Mouse (Mus musculus): ENCODE results near the gene Dnajc25. TPM values are rescaled to one million over a fixed set of nuclear protein-coding genes. Genes with fewer than 3 reads are reported as not detected.

Gene Dnajc25
- polyA plus RNA-seq, 1 experiment from 2014 or later, result 16.9 TPM

GRCm38 (mm10) chr4:59037525-59037924, 42.7 kb downstream of the Dnajc25 start:
- H3K4me3 ChIP-seq (ENCODE audit: low read depth, low read length), result no peak overlapping the region
- 0 out of 2 replicates have a peak, but pooled peaks cover 3% of the 10 kb centered on the region for H3K4me1 ChIP-seq (ENCODE audit: control insufficient read depth, insufficient read depth, low read length)
- 75% methylated on average over 3 of the region's 3 CpGs for WGBS
- no peaks in the 10 kb centered on the region for H3K9me3 ChIP-seq (ENCODE audit: control insufficient read depth, low read depth, low read length)
- peaks cover 7% of the 10 kb centered on the region; the same call in 1 of the 2 replicates for H3K36me3 ChIP-seq (ENCODE audit: control insufficient read depth, insufficient read depth, low read length)
- no peaks in the 10 kb centered on the region for H3K27me3 ChIP-seq (ENCODE audit: control insufficient read depth, insufficient read depth, low read length)
- no peak overlapping the region for H3K27ac ChIP-seq (ENCODE audit: low read length)
- H3K4me2 ChIP-seq (replicated peaks; ENCODE audit: low read depth, low read length), result no peak overlapping the region
- H3K9ac ChIP-seq (replicated peaks; ENCODE audit: low read depth, low read length), result no peak overlapping the region
- ATAC-seq (ENCODE audit: insufficient number of reproducible peaks, insufficient read depth, low FRiP score, low read depth), result no peak

GRCm38 (mm10) chr4:59040397-59041287, 45.8 kb downstream of the Dnajc25 start:
- Histone ChIP-seq H3K4me1 (ENCODE audit: control insufficient read depth, insufficient read depth, low read length) (0 out of 2 replicates have a peak, but pooled peaks cover 3% of the 10 kb centered on the region), H3K27me3 (ENCODE audit: control insufficient read depth, insufficient read depth, low read length) (no peaks in the 10 kb centered on the region), H3K27ac (ENCODE audit: low read length) (no peak overlapping the region), H3K9me3 (ENCODE audit: control insufficient read depth, low read depth, low read length) (no peaks in the 10 kb centered on the region), H3K36me3 (ENCODE audit: control insufficient read depth, insufficient read depth, low read length) (peaks cover 7% of the 10 kb centered on the region; the same call in 1 of the 2 replicates), H3K4me3 (ENCODE audit: low read depth, low read length) (no peak overlapping the region), H3K4me2 (replicated peaks; ENCODE audit: low read depth, low read length) (no peak overlapping the region), H3K9ac (replicated peaks; ENCODE audit: low read depth, low read length) (no peak overlapping the region)
- WGBS, result 78% methylated on average over 11 of the region's 11 CpGs
- ATAC-seq (ENCODE audit: insufficient number of reproducible peaks, insufficient read depth, low FRiP score, low read depth), result no peak

- Histone ChIP-seq H3K4me3 (ENCODE audit: low read depth, low read length) (no peak overlapping the region), H3K36me3 (ENCODE audit: control insufficient read depth, insufficient read depth, low read length) (peaks cover 7% of the 10 kb centered on the region; the same call in 1 of the 2 replicates), H3K9me3 (ENCODE audit: control insufficient read depth, low read depth, low read length) (no peaks in the 10 kb centered on the region), H3K4me2 (replicated peaks; ENCODE audit: low read depth, low read length) (no peak overlapping the region), H3K27ac (ENCODE audit: low read length) (no peak overlapping the region), H3K27me3 (ENCODE audit: control insufficient read depth, insufficient read depth, low read length) (no peaks in the 10 kb centered on the region), H3K9ac (replicated peaks; ENCODE audit: low read depth, low read length) (no peak overlapping the region), H3K4me1 (ENCODE audit: control insufficient read depth, insufficient read depth, low read length) (no peaks in the 10 kb centered on the region)
- ATAC-seq (ENCODE audit: insufficient number of reproducible peaks, insufficient read depth, low FRiP score, low read depth), result no peak
- WGBS, result 96% methylated on average over 5 of the region's 5 CpGs
Measured at GRCm38 (mm10) chr4:59043074-59043473, 48.2 kb downstream of the Dnajc25 start.

GRCm38 (mm10) chr4:59043891-59044290, 49.0 kb downstream of the Dnajc25 start:
- Histone ChIP-seq H3K4me1 (ENCODE audit: control insufficient read depth, insufficient read depth, low read length) (no peaks in the 10 kb centered on the region), H3K4me2 (replicated peaks; ENCODE audit: low read depth, low read length) (no peak overlapping the region), H3K4me3 (ENCODE audit: low read depth, low read length) (no peak overlapping the region), H3K9me3 (ENCODE audit: control insufficient read depth, low read depth, low read length) (no peaks in the 10 kb centered on the region), H3K36me3 (ENCODE audit: control insufficient read depth, insufficient read depth, low read length) (peaks cover 7% of the 10 kb centered on the region; the same call in 1 of the 2 replicates), H3K27me3 (ENCODE audit: control insufficient read depth, insufficient read depth, low read length) (no peaks in the 10 kb centered on the region), H3K27ac (ENCODE audit: low read length) (no peak overlapping the region), H3K9ac (replicated peaks; ENCODE audit: low read depth, low read length) (no peak overlapping the region)
- WGBS, result 52% methylated on average over 6 of the region's 6 CpGs
- no peak for ATAC-seq (ENCODE audit: insufficient number of reproducible peaks, insufficient read depth, low FRiP score, low read depth)

GRCm38 (mm10) chr4:59047222-59047621, 52.4 kb downstream of the Dnajc25 start:
- no peaks in the 10 kb centered on the region for H3K27me3 ChIP-seq (ENCODE audit: control insufficient read depth, insufficient read depth, low read length)
- WGBS, result 40% methylated on average over 3 of the region's 3 CpGs
- H3K4me3 ChIP-seq (ENCODE audit: low read depth, low read length), result no peak overlapping the region
- H3K27ac ChIP-seq (ENCODE audit: low read length), result no peak overlapping the region
- ATAC-seq (ENCODE audit: insufficient number of reproducible peaks, insufficient read depth, low FRiP score, low read depth), result no peak
- H3K4me1 ChIP-seq (ENCODE audit: control insufficient read depth, insufficient read depth, low read length), result no peaks in the 10 kb centered on the region
- H3K4me2 ChIP-seq (replicated peaks; ENCODE audit: low read depth, low read length), result no peak overlapping the region
- H3K9me3 ChIP-seq (ENCODE audit: control insufficient read depth, low read depth, low read length), result no peaks in the 10 kb centered on the region
- H3K9ac ChIP-seq (replicated peaks; ENCODE audit: low read depth, low read length), result no peak overlapping the region
- H3K36me3 ChIP-seq (ENCODE audit: control insufficient read depth, insufficient read depth, low read length), result no peaks in the 10 kb centered on the region

GRCm38 (mm10) chr4:59051081-59051480, 56.2 kb downstream of the Dnajc25 start:
- H3K9ac ChIP-seq (replicated peaks; ENCODE audit: low read depth, low read length), result no peak overlapping the region
- 82% methylated on average over 1 of the region's 1 CpGs for WGBS
- H3K4me3 ChIP-seq (ENCODE audit: low read depth, low read length), result no peak overlapping the region
- H3K27me3 ChIP-seq (ENCODE audit: control insufficient read depth, insufficient read depth, low read length), result no peaks in the 10 kb centered on the region
- no peak for ATAC-seq (ENCODE audit: insufficient number of reproducible peaks, insufficient read depth, low FRiP score, low read depth)
- H3K27ac ChIP-seq (ENCODE audit: low read length), result no peak overlapping the region
- H3K4me2 ChIP-seq (replicated peaks; ENCODE audit: low read depth, low read length), result no peak overlapping the region
- H3K9me3 ChIP-seq (ENCODE audit: control insufficient read depth, low read depth, low read length), result no peaks in the 10 kb centered on the region
- H3K36me3 ChIP-seq (ENCODE audit: control insufficient read depth, insufficient read depth, low read length), result no peaks in the 10 kb centered on the region
- no peaks in the 10 kb centered on the region for H3K4me1 ChIP-seq (ENCODE audit: control insufficient read depth, insufficient read depth, low read length)

- Histone ChIP-seq H3K9ac (replicated peaks; ENCODE audit: low read depth, low read length) (no peak overlapping the region), H3K4me2 (replicated peaks; ENCODE audit: low read depth, low read length) (no peak overlapping the region), H3K9me3 (ENCODE audit: control insufficient read depth, low read depth, low read length) (no peaks in the 10 kb centered on the region), H3K27me3 (ENCODE audit: control insufficient read depth, insufficient read depth, low read length) (no peaks in the 10 kb centered on the region), H3K27ac (ENCODE audit: low read length) (no peak overlapping the region), H3K4me3 (ENCODE audit: low read depth, low read length) (no peak overlapping the region), H3K4me1 (ENCODE audit: control insufficient read depth, insufficient read depth, low read length) (no peaks in the 10 kb centered on the region), H3K36me3 (ENCODE audit: control insufficient read depth, insufficient read depth, low read length) (no peaks in the 10 kb centered on the region)
- no peak for ATAC-seq (ENCODE audit: insufficient number of reproducible peaks, insufficient read depth, low FRiP score, low read depth)
- WGBS, result 91% methylated on average over 3 of the region's 3 CpGs
Measured at GRCm38 (mm10) chr4:59057929-59058328, 63.1 kb downstream of the Dnajc25 start.

GRCm38 (mm10) chr4:59062526-59062925, 67.7 kb downstream of the Dnajc25 start:
- Histone ChIP-seq H3K4me2 (replicated peaks; ENCODE audit: low read depth, low read length) (no peak overlapping the region), H3K36me3 (ENCODE audit: control insufficient read depth, insufficient read depth, low read length) (no peaks in the 10 kb centered on the region), H3K4me3 (ENCODE audit: low read depth, low read length) (no peak overlapping the region), H3K9ac (replicated peaks; ENCODE audit: low read depth, low read length) (no peak overlapping the region), H3K9me3 (ENCODE audit: control insufficient read depth, low read depth, low read length) (no peaks in the 10 kb centered on the region), H3K27me3 (ENCODE audit: control insufficient read depth, insufficient read depth, low read length) (no peaks in the 10 kb centered on the region), H3K27ac (ENCODE audit: low read length) (no peak overlapping the region), H3K4me1 (ENCODE audit: control insufficient read depth, insufficient read depth, low read length) (no peaks in the 10 kb centered on the region)
- ATAC-seq (ENCODE audit: insufficient number of reproducible peaks, insufficient read depth, low FRiP score, low read depth), result no peak
- 77% methylated on average over 12 of the region's 12 CpGs for WGBS
